Mouse (Mus musculus): ENCODE measurements at regions not wholly inside any gene's neighbourhood (a gene's known extent, or its start where the extent isn't known, plus 50 kb on each side); places are given as distances from the start of the nearest gene placed in this dataset.

DNA sequence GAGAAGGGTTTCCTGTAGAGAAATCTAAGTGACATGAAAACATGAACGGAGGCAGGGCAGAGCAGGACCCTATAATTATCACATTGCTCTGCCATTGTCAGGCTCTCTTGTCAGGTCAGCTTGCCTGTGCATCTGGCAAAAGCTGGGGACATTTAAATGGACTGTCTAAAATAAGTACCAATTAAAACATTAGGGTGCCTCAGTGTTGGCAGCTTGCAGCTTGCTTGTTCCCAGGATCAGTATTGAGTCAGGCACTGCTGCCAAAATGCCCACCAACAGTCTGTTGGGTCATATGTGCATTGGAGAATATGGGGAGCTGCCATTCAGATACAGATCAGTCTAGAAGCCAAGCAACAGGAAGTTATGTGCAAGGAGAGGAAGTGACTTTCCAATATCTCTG, 349.5 kb upstream of the B3gat1 start:
- DNase-seq (ENCODE audit: low spot score): no peak

DNA sequence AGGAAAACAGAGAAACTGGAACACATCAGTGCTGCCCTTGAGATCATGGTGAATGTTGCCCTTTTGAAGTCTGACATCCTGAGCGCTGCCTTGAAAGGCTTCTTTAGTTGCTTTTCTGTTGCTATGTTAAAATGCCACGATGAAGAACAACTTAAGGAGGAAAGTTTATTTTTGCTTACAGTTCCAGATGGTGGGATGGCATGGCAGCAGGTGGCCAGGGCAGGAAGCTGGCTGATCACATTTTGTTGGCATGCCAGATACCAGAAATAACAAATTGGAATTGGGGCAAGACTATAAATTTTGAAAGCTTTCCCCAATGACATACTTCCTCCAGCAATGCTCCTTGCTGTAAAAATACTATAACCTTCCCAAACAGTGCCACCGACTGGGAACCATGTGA, 334.9 kb upstream of the B3gat1 start:
- DNase-seq (ENCODE audit: low spot score): no peak

DNA sequence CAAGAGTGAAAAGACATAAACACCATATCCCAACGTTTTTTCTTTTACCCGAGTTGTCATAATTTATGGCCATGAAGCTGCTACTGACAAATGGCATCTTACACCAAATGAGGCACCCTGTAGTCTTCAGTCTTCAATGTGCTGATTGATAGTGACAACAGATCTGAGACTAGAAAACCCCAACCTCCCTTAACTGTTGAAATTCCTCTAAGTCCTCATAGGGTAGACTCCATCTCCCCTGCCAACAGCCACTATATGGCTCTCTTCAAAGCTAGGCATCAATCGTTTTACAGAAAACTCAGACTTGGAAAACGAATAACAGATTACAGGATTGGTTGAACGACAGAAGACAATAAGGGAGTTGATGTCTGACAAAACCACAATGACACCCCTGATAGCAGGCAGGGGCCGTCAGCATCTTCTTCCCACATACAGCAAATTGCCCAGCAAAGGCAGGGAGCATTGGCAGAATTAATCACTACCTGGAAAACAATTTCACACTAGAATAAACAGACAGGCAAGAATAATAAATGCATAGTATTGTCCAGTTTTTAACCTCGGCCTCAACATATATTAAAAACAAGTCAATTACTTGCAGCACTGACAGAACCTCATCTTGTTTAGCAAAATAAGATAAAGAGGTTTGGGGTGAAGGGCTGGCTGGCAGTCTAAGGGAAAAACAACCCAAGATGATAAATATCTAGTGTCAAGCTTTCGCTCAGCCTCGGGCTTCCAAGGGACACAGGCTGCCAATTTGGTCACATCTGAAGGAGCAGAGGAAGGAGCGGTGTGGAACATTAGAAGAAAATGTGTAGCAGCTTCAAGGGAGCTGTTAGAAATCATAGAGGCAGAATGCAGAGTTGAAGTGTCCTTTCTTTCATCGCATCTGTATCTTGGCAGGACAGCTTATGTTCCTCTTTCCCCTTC, 310.4 kb upstream of the B3gat1 start:
- DNase-seq (ENCODE audit: low spot score): no peak

DNA sequence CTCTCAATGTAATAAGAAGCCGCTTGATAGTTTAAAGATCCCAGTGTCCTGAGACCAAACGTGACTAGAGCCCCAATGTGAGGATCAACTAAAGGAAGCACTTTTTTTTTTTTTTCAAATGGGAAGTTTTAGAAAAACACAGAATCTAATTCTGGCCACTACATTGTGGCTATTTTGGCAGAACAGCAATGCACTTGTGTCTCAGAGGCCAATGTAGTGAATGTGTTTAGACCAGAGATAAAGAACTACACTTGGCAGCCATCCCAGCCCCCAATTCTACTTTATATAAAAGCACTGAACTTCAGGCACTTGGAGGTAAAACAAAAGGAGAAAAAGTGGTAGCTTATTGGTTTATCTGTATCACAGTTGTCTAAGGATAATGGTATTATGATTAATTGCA, 298.0 kb upstream of the B3gat1 start:
- no peak for DNase-seq (ENCODE audit: low spot score)

DNA sequence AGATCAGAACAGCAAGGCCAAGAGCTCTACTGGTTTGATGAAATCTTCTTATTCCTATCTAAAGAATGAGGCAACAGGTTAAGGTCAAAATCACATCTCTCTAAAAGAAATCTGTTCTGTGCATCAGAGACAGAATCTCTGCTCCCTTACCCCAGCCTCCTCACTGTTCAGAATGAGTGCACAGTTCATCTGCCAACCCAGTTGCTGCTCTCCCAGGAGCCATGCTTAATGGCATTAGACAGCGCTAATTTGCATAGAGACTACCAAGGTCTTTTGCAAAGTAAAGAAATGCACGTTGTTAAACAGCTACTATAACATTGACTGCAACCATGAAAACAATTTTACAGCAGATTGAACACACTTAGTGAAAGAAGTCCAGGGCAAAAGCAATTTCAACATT, 296.3 kb upstream of the B3gat1 start:
- DNase-seq (ENCODE audit: low spot score): no peak

DNA sequence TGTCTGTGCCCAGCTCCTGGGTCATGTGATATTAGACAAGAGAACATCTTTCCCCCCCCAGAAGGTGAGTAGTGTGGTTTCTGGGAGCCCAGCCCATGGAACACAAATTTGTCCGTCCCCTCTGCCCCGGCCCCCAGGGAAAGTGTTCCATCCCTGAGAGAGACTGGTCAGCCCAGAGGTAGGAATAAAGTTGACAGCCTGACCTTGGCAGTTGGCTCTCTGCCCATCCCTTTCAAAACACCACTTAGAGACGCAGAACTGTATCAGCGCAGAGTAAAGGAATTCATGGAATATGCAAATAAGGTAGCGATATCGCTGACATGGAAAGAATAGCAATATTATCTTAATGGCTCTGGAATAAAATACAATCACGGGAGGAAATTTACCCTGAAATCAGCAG, 279.6 kb upstream of the B3gat1 start:
- peak; percentile 1 for DNase-seq (ENCODE audit: low spot score)

DNA sequence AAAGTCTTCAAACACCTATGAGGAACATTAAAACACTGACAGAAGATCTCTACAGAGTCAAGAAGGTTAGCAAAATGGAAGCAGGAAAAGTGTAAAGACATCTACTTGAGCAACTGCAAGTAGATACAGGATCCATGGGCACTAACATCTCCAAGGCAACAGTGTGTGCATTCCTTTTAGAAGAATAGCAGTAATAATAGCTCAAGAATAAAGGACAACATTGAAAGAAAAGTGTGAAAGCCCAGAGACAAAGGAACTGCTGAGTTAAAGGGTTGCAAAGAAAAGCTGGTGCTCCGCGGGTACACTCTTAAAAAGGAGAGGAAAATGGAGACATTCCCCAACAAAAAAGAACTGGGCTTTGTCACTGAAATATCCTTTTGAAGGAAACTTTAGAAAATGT, 272.4 kb upstream of the B3gat1 start:
- DNase-seq (ENCODE audit: low spot score): no peak

DNA sequence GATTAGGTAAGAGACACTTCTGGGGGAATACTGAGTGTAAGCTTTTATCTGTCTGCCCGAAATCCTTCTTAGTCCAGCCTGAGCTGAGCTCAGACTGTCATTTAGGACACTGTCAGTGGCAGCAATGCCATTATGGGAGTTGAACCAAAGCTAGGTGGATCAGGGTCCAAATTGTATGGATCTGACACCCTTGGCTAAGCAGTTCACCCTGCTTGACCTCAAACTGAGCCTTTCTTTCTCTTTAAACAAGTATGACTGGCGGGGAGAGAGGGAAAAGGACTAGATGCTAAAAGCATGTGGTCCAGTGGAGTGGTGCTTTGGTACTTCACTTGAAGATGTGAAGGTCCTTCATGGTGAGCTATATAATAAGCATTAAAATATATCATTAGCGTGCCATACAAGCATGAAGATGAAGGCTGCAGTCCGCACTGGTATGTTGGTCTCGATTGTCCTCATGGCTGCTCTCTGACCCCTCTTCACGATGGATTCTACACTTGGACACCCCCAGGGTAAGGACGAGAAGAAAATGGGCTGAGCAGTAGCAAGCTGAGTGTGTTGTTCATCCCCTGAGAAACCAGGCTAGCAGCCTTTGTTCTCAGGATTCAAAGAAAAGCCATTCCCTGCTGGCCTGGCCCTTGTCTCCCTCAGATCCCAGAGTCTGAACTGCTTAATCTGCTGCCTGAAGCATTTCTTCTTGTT, 262.7 kb upstream of the B3gat1 start:
- no peak for DNase-seq (ENCODE audit: low spot score)

DNA sequence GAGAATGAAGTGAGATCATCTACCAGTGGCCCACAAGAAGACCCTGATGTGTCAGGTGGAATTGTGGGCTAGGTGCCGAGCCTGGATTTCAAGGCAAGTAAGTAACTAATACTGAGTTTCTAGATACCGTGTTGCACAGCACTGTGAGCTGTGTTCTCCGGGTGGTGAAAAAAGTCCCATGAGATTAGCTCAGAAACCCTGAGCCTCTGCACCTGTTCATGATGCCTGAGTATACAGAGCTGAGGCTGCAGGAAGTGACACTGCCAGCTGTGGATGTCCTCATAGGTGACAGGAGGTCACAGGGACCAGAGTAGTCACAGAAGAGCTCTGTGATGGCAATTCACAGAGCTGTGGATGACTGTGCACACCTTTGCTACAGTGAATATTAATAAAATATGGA, 257.2 kb upstream of the B3gat1 start:
- no peak for DNase-seq (ENCODE audit: low spot score)

DNA sequence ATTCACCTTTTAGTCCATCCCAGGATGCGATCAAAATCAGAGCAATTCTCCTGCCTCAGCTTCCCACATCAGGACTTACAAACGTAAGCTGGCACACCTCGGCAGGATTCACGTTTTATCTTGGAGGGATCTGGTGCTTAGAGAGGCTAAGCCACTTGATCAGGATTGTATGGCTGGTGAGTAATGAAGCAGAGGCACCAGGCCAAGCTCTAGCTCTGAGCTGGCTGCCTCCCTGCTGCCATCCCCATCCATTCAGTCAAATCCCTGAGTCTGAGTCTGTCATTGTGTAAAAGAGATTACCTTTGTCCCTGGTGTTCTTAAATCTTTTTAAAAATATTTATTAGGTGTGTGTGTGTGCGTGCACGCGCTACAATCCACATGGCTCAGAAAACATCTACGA, 252.6 kb upstream of the B3gat1 start:
- DNase-seq (ENCODE audit: low spot score): no peak

DNA sequence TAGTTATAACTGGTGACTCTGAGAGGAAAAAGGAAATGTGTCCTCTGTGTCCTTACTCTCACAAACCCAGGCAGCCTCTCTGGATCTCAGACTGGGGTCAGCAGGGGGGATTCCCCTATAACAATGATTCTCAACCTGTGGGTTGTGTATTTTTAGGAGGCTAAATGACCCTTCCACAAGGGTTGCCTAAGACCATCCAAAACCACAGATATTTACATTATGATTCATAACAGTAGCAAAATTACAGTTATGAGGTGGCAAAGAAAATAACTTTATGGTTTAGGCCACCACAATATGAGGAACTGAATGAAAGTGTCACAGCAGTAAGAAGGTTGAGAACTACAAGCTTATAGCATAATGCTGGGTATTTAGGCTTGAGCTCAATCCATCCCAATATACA, 251.6 kb upstream of the B3gat1 start:
- no peak for DNase-seq (ENCODE audit: low spot score)

DNA sequence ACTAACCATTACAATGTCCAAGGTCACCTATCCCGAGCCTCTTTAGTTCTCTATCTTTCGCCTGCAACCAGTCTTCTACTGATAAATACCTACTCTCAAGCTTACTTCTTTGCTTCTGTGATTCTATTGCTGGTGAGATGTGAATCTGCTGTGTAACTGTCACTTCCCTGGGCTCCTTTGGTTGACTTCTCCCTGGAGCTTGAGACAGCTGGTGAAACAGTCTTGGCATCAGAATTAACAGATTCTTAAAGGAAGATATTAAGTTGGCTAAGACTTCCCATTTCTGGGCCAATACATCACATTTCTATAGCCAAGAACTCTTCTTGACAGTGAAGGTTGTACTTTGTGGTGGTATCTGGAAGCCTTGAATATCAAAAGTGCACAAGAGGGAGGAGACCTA, 239.8 kb upstream of the B3gat1 start:
- no peak for DNase-seq (ENCODE audit: low spot score)

DNA sequence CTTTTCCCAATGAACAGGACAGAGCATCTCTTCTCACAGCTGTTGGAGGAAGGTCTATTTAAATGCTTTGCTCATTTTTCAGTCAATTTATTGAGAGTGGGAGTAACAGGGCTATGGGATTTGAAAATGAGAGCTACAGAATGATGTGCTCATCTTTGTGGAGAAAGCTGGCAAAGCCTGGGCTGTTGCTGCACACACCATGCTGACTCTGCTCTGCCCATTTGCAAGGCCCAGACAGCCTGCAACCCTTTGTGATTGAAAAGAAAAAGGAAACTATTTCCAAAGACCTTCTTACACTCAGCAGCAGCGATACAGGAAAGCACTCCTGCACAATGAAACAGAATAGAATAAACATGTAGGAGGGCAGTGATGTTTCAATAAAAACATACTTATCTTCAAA, 231.5 kb upstream of the B3gat1 start:
- DNase-seq (ENCODE audit: low spot score): no peak

DNA sequence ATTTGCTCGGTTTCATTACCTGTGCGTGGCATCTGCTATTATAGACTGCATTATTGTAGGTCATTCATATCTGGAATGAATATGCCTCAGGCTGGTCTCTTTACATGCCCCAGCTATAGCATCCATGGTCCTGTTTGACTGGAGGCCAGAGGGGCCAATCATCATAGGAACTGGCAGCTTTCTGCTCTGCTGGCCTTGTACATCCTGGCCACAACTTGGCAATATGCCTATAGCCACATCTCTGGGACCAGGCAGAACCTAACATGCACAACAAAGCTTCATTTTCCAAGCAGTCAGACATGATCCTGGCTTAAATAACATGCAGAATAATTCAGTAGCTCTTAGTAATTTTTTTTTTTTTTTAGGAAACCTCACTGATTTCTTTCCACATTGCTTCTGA, 227.6 kb upstream of the B3gat1 start:
- DNase-seq (ENCODE audit: low spot score): no peak

DNA sequence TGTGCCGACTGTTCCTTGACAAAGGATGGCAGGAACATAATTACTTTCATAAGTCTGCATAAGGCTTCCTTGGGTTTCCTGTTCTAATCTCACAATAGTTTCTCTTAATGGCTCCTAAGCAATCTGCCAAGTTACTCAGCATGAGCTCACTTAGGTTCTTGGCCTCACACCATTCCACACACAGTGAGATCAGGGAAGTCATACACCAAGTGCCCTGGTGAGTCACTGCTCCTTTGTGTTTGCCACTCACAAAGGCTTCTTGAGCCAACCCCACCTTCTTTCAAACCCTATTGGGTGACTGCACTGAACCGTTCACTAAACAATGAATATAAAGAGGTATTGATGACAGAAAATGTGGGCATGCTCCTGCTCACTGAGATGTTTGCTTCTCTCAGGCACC, 214.9 kb upstream of the B3gat1 start:
- DNase-seq (ENCODE audit: low spot score): no peak

DNA sequence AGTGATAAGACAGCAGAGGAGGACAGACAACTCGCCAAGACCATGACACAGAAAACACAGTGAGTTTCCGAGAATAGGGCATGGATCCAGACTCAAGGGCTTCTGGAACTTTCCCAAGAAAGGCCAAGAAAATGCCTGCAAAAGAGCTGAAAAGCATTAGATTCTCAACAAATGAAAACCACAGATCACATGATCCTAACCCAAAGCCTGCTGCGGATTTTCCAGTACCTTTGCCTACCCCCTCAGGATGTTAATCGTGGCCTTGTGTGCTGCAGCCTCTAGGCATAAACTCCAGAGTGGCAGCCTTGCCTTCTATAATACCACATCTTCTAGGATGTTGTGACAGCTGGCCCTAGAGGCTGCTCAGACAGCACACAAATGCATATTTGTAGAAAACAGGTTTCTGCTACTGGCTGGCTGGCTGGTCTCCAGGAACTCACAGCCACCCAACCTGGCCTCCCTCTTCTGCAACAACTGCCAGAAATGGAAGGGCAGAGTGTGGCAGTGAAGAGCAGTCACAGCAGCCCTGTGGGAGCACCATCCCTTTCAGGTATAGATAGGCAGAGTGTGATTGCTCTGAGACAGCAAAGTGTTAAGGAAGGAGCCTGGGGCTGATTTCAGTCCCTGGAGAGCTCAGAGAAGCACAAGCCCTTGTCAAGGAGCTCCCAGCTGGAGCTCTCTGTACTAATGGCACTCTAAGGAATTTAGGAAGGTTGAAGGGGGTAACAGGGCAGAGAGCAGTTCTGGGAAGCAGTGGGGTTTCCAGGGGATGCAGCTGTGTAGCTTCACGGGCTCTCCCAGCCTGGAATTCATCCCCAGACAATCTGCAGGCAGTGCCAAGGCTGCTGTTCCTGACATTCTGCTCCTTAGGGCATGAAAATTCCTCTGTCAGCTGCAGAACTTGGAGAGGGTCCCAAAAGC, 213.7 kb upstream of the B3gat1 start:
- peak; percentile 25 for DNase-seq (ENCODE audit: low spot score)

DNA sequence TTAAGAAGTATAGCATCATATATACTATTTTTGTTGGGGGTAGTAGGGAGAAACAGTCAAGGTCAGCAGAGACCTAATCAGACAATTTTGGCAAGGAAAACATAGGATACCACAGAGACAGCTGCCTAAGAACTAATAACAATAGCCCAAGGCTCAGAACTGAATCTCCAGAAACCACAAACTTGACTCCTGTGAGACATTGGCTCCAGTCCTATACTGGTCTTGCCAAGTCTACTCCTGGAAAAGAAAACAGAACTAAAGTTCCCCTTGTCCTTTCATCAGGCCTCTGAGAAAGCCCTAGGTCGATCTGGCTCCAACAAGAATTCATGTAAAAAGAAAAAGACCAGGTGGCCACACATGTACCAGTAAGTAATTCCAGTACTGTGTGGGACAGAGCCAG, 209.4 kb upstream of the B3gat1 start:
- peak; percentile 27 for DNase-seq (ENCODE audit: low spot score)

DNA sequence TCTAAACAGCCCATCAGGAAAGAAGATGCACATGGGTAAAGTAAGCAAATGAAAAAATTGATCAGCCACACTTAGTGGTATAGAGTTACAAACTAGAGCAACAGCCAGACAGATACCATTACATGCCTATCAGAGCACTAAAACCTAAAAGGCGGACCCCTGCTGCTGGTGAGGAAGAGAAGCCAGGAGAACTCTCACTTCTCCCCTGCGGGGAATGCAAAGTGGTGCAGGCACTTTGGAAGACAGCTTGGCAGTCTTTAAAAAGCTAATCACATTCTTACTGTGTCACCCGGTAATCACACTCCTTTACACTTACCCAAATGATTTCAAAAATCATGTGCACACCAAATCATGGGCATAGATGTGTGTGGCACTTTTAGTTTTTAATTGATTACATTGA, 204.8 kb upstream of the B3gat1 start:
- no peak for DNase-seq (ENCODE audit: low spot score)

DNA sequence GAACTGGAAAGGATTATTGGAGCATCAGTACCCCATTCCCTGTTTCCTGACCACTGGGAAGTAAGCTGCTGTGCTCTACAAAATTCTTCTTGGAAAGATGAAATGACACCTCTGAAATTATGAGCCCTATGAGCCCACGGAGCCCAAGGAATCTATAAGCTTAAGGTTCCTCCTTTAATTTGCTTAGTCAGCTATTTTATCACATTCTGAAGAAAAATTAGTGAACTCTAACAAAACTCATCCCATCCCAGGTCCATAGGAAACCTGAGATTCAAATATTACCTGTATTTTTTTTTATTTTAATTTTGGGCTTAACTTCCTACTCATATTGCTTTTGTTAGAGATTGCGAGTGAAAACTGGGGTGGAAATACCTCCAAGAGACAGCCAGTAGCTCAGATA, 194.5 kb upstream of the B3gat1 start:
- DNase-seq (ENCODE audit: low spot score): no peak

DNA sequence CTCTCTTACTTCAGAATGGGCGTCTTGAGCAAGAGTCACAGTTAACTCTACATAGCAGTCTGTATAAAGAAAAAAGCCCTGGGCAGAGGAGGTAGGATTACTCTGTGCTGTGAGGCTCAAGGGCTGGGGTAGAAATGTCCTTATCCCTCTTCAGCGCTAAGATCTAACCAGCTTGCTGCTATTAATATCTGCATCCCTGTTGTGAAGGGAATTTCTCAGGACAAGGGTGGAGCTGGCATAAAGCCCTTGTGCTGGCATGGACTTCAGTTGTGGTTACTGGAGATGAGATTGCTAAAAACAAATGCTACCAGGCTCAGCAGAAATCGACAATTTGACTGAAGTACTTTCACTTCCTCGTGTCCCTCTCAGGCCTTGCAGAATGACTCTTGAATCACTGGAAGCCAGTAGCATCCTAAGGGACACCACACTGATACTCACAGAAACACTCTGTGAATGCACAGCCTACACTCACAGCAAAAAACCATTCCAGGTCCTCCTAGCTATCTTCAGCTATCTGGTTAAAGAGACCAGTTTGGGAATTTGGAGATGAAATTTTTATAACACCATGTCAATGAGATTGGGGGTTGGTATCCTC, 185.1 kb upstream of the B3gat1 start:
- DNase-seq (ENCODE audit: low spot score): no peak

DNA sequence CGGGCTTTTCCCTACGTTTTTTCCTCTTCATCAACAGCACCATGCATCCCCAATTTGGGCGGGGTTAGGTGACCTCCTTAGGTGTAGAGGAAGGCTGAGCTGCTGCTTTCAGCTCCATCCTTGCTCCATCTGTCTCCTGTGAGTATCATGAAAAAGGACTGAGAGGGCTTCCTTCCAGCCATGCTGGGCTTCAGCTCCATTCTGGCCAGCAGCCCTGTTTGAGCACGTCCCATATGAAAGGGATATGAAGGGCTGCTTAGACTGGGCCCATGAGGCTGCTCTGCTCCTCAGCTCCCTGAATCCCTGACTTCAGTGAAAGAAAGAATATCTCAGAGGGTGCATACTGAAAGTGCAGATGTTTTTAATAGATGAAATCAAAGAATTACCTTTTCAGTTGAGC, 184.4 kb upstream of the B3gat1 start:
- DNase-seq (ENCODE audit: low spot score): no peak

DNA sequence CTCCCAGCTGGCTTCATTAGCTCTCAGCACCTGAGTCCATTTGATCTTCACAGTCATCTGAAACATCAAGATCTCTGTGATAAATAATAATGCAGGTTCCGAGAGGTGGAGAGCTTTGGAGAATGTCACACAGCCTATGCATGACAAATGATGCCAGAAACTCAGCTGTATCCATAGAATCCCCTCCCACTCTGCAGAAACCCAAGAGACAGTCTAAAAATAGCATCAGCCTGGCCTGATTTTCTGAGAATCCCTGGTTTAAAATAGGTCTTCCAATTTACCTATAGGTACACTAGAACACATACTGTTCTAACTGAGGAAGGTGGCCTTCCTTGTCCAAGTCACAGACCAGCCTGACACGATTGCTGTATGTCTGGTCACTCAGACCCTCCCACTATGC, 184.0 kb upstream of the B3gat1 start:
- no peak for DNase-seq (ENCODE audit: low spot score)

Data from ovary, postnatal 14 days (tissue).